Mouse (Mus musculus): ENCODE results near the gene Plekhm1.

- TF ChIP-seq CTCF (conservative IDR thresholded peaks at IDR 0.05; ENCODE audit: low read length): no peak
- TF ChIP-seq NANOG (IDR thresholded peaks at IDR 0.05; ENCODE audit: borderline replicate concordance, low read length): no peak
Measured at GRCm38 (mm10) chr11:103338119-103338518, 74.4 kb downstream of the Plekhm1 start.

All from E14TG2a.4 (cell line).